Mouse (Mus musculus) lung, adult 2 months (tissue): Measurements from ENCODE around the gene Ryr2. TPM values are rescaled to one million over a fixed set of nuclear protein-coding genes. Genes with fewer than 3 reads are reported as not detected.

Source experiments
- DNase-seq: peaks from one replicate; pipeline ENCODE4 v3.0.0; 2022
- H3K4me1 ChIP-seq: fragments of 200-500 bp; 2 replicates; pipeline ENCODE4 v1.6.1; 2011; ENCODE audit warnings: low read length; ENCODE audit not compliant: control insufficient read depth, insufficient read depth
- H3K4me3 ChIP-seq: fragments of 200-500 bp; replicated peaks from 2 replicates; pipeline ENCODE3; 2011; ENCODE audit warnings: low read depth, mild to moderate bottlenecking, control low read depth, low read length; ENCODE audit errors: extremely low read depth
- CTCF ChIP-seq: fragments of 200-500 bp; IDR thresholded peaks from 2 replicates; pipeline ENCODE4 v1.5.1; 2011; ENCODE audit warnings: mild to moderate bottlenecking, low read length, control low read depth; ENCODE audit not compliant: insufficient read depth
- POLR2A ChIP-seq: fragments of 200-500 bp; IDR thresholded peaks from 2 replicates; pipeline ENCODE4 v1.6.1; 2011; ENCODE audit warnings: low read depth, mild to moderate bottlenecking, control low read depth, low read length, borderline replicate concordance; ENCODE audit errors: extremely low read depth
- whole genome bisulfite sequencing: fragments of 180-500 bp; shearing (Covaris S2); methylation state at CpG from one replicate; pipeline ENCODE4 v1.1.7; 2018; 5-methylcytosine and 5-hydroxymethylcytosine counted together
- polyA plus RNA-seq: library from polyadenylated mRNA; depleted of rRNA; stranded (reverse); fragments of >200 nt; gene quantifications from 2 replicates; pipeline ENCODE4 v1.2.3, GENCODE M21; 2012

Gene Ryr2
- polyA plus RNA-seq, 1 experiment: 4.1 TPM

GRCm38 (mm10) chr13:12013986-12014385, 92.8 kb downstream of the Ryr2 start:
- 79% methylated on average over 8 of the region's 8 CpGs for WGBS

GRCm38 (mm10) chr13:12008995-12009689, 97.6 kb downstream of the Ryr2 start:
- 72% methylated on average over 6 of the region's 6 CpGs for WGBS
- TF ChIP-seq CTCF (no peak), POLR2A (no peak)
- no peaks in the 10 kb centered on the region for H3K4me1 ChIP-seq
- DNase-seq: no peak
- no peak overlapping the region for H3K4me3 ChIP-seq

More at GRCm38 (mm10) chr13:12013986-12014385, 92.8 kb downstream of the Ryr2 start:
- no peak for DNase-seq
- Histone ChIP-seq H3K4me1 (no peaks in the 10 kb centered on the region), H3K4me3 (no peak overlapping the region)
- TF ChIP-seq CTCF: no peak
- no peak for TF ChIP-seq POLR2A

GRCm38 (mm10) chr13:12007579-12007978, 99.2 kb downstream of the Ryr2 start:
- 71% methylated on average over 2 of the region's 2 CpGs for WGBS
- TF ChIP-seq POLR2A (no peak), CTCF (no peak)

GRCm38 (mm10) chr13:12001891-12002294, 104.9 kb downstream of the Ryr2 start:
- TF ChIP-seq CTCF: no peak
- no peak for TF ChIP-seq POLR2A
- no peak overlapping the region for H3K4me3 ChIP-seq
- no peak for DNase-seq
- 50% methylated on average over 3 of the region's 3 CpGs for WGBS
- no peaks in the 10 kb centered on the region; the same call in 1 of the 2 replicates for H3K4me1 ChIP-seq

More at GRCm38 (mm10) chr13:12007579-12007978, 99.2 kb downstream of the Ryr2 start:
- Histone ChIP-seq H3K4me3 (no peak overlapping the region), H3K4me1 (no peaks in the 10 kb centered on the region)
- DNase-seq: no peak

GRCm38 (mm10) chr13:11999851-12000250, 106.9 kb downstream of the Ryr2 start:
- WGBS: 74% methylated on average over 4 of the region's 4 CpGs
- Histone ChIP-seq H3K4me3 (no peak overlapping the region), H3K4me1 (no peaks in the 10 kb centered on the region; the same call in 1 of the 2 replicates)
- TF ChIP-seq CTCF (no peak), POLR2A (no peak)
- no peak for DNase-seq

- no peak for DNase-seq
- H3K4me3 ChIP-seq: no peak overlapping the region
- no peaks in the 10 kb centered on the region; the same call in 1 of the 2 replicates for H3K4me1 ChIP-seq
- no peak for TF ChIP-seq CTCF
- no peak for TF ChIP-seq POLR2A
- 78% methylated on average over 2 of the region's 2 CpGs for WGBS
These were observed 109.4 kb downstream of the Ryr2 start for GRCm38 (mm10) chr13:11997366-11997765.

GRCm38 (mm10) chr13:11987556-11987955, 119.2 kb downstream of the Ryr2 start:
- 38% methylated on average over 4 of the region's 4 CpGs for WGBS
- TF ChIP-seq POLR2A (no peak), CTCF (no peak)
- H3K4me1 ChIP-seq: no peaks in the 10 kb centered on the region

GRCm38 (mm10) chr13:11985056-11985455, 121.7 kb downstream of the Ryr2 start:
- TF ChIP-seq POLR2A: no peak
- TF ChIP-seq CTCF: no peak
- DNase-seq: no peak
- 98% methylated on average over 3 of the region's 3 CpGs for WGBS
- Histone ChIP-seq H3K4me1 (no peaks in the 10 kb centered on the region), H3K4me3 (no peak overlapping the region)

More at GRCm38 (mm10) chr13:11987556-11987955, 119.2 kb downstream of the Ryr2 start:
- DNase-seq: no peak
- no peak overlapping the region for H3K4me3 ChIP-seq

GRCm38 (mm10) chr13:11978997-11979396, 127.7 kb downstream of the Ryr2 start:
- H3K4me3 ChIP-seq: no peak overlapping the region
- no peaks in the 10 kb centered on the region for H3K4me1 ChIP-seq
- TF ChIP-seq CTCF (no peak), POLR2A (no peak)
- no peak for DNase-seq

- no peaks in the 10 kb centered on the region for H3K4me1 ChIP-seq
- WGBS: 72% methylated on average over 2 of the region's 2 CpGs
These were observed 128.4 kb downstream of the Ryr2 start for GRCm38 (mm10) chr13:11978359-11978758.

More at GRCm38 (mm10) chr13:11978359-11978758, 128.4 kb downstream of the Ryr2 start:
- TF ChIP-seq CTCF: no peak
- no peak for TF ChIP-seq POLR2A
- H3K4me3 ChIP-seq: no peak overlapping the region
- no peak for DNase-seq
